Mouse (Mus musculus): ENCODE measurements around the gene Slc4a4. TPM values are rescaled to one million over a fixed set of nuclear protein-coding genes. Genes with fewer than 3 reads are reported as not detected.

The Slc4a4 gene
- polyA plus RNA-seq, 1 experiment from 2014 or later, result 26.1 TPM

- no peaks in the 10 kb centered on the region for H3K4me1 ChIP-seq (replicated peaks; ENCODE audit: insufficient read depth, low read length)
- TF ChIP-seq CTCF (IDR thresholded peaks at IDR 0.05; ENCODE audit: low read depth), result no peak
- WGBS, result 45% methylated on average over 5 of the region's 5 CpGs
- no peak overlapping the region for H3K9ac ChIP-seq (ENCODE audit: low read depth, low read length)
- no peaks in the 10 kb centered on the region for H3K27me3 ChIP-seq (ENCODE audit: insufficient read depth, low read length)
- H3K36me3 ChIP-seq (ENCODE audit: insufficient read depth, low read length), result no peaks in the 10 kb centered on the region
- H3K4me3 ChIP-seq (replicated peaks; ENCODE audit: low read depth, low read length), result no peak overlapping the region
- no peaks in the 10 kb centered on the region for H3K9me3 ChIP-seq (replicated peaks; ENCODE audit: low read length)
- DNase-seq (ENCODE audit: low spot score) (no peak), ATAC-seq (replicated peaks; ENCODE audit: low FRiP score, low read depth) (no peak)
- no peak overlapping the region for H3K27ac ChIP-seq
- H3K4me2 ChIP-seq (ENCODE audit: low read length), result no peak overlapping the region
Measured at GRCm38 (mm10) chr5:89043846-89044245, 157.2 kb downstream of the Slc4a4 start.

GRCm38 (mm10) chr5:89044801-89045200, 158.2 kb downstream of the Slc4a4 start:
- Histone ChIP-seq H3K9ac (ENCODE audit: low read depth, low read length) (no peak overlapping the region), H3K9me3 (replicated peaks; ENCODE audit: low read length) (no peaks in the 10 kb centered on the region), H3K27me3 (ENCODE audit: insufficient read depth, low read length) (no peaks in the 10 kb centered on the region), H3K4me1 (replicated peaks; ENCODE audit: insufficient read depth, low read length) (no peaks in the 10 kb centered on the region), H3K36me3 (ENCODE audit: insufficient read depth, low read length) (no peaks in the 10 kb centered on the region), H3K4me2 (ENCODE audit: low read length) (no peak overlapping the region), H3K27ac (no peak overlapping the region), H3K4me3 (replicated peaks; ENCODE audit: low read depth, low read length) (no peak overlapping the region)
- TF ChIP-seq CTCF (IDR thresholded peaks at IDR 0.05; ENCODE audit: low read depth), result no peak
- WGBS, result 82% methylated on average over 5 of the region's 5 CpGs
- no peak for DNase-seq (ENCODE audit: low spot score)
- ATAC-seq (replicated peaks; ENCODE audit: low FRiP score, low read depth), result no peak

GRCm38 (mm10) chr5:89051577-89051976, 165.0 kb downstream of the Slc4a4 start:
- H3K27me3 ChIP-seq (ENCODE audit: insufficient read depth, low read length), result no peaks in the 10 kb centered on the region
- no peak overlapping the region for H3K4me3 ChIP-seq (replicated peaks; ENCODE audit: low read depth, low read length)
- 81% methylated on average over 5 of the region's 5 CpGs for WGBS
- no peaks in the 10 kb centered on the region for H3K9me3 ChIP-seq (replicated peaks; ENCODE audit: low read length)
- DNase-seq (ENCODE audit: low spot score) (no peak), ATAC-seq (replicated peaks; ENCODE audit: low FRiP score, low read depth) (no peak)
- H3K4me1 ChIP-seq (replicated peaks; ENCODE audit: insufficient read depth, low read length), result no peaks in the 10 kb centered on the region
- H3K36me3 ChIP-seq (ENCODE audit: insufficient read depth, low read length), result no peaks in the 10 kb centered on the region
- no peak overlapping the region for H3K27ac ChIP-seq
- TF ChIP-seq CTCF (IDR thresholded peaks at IDR 0.05; ENCODE audit: low read depth), result no peak
- no peak overlapping the region for H3K4me2 ChIP-seq (ENCODE audit: low read length)
- H3K9ac ChIP-seq (ENCODE audit: low read depth, low read length), result no peak overlapping the region

GRCm38 (mm10) chr5:89052230-89052629, 165.6 kb downstream of the Slc4a4 start:
- no peak overlapping the region for H3K4me2 ChIP-seq (ENCODE audit: low read length)
- H3K36me3 ChIP-seq (ENCODE audit: insufficient read depth, low read length), result no peaks in the 10 kb centered on the region
- DNase-seq (ENCODE audit: low spot score) (no peak), ATAC-seq (replicated peaks; ENCODE audit: low FRiP score, low read depth) (no peak)
- no peak for TF ChIP-seq CTCF (IDR thresholded peaks at IDR 0.05; ENCODE audit: low read depth)
- no peaks in the 10 kb centered on the region for H3K9me3 ChIP-seq (replicated peaks; ENCODE audit: low read length)
- no peak overlapping the region for H3K4me3 ChIP-seq (replicated peaks; ENCODE audit: low read depth, low read length)
- H3K27me3 ChIP-seq (ENCODE audit: insufficient read depth, low read length), result no peaks in the 10 kb centered on the region
- 98% methylated on average over 5 of the region's 5 CpGs for WGBS
- H3K27ac ChIP-seq, result no peak overlapping the region
- H3K9ac ChIP-seq (ENCODE audit: low read depth, low read length), result no peak overlapping the region
- H3K4me1 ChIP-seq (replicated peaks; ENCODE audit: insufficient read depth, low read length), result no peaks in the 10 kb centered on the region

- no peak overlapping the region for H3K4me3 ChIP-seq (replicated peaks; ENCODE audit: low read depth, low read length)
- no peaks in the 10 kb centered on the region for H3K9me3 ChIP-seq (replicated peaks; ENCODE audit: low read length)
- no peak overlapping the region for H3K9ac ChIP-seq (ENCODE audit: low read depth, low read length)
- DNase-seq (ENCODE audit: low spot score), result no peak
- no peaks in the 10 kb centered on the region for H3K4me1 ChIP-seq (replicated peaks; ENCODE audit: insufficient read depth, low read length)
- no peaks in the 10 kb centered on the region for H3K27me3 ChIP-seq (ENCODE audit: insufficient read depth, low read length)
- H3K36me3 ChIP-seq (ENCODE audit: insufficient read depth, low read length), result no peaks in the 10 kb centered on the region
- no peak overlapping the region for H3K27ac ChIP-seq
- no peak for ATAC-seq (replicated peaks; ENCODE audit: low FRiP score, low read depth)
- 90% methylated on average over 3 of the region's 3 CpGs for WGBS
- no peak overlapping the region for H3K4me2 ChIP-seq (ENCODE audit: low read length)
- TF ChIP-seq CTCF (IDR thresholded peaks at IDR 0.05; ENCODE audit: low read depth), result no peak
Measured at GRCm38 (mm10) chr5:89055656-89056055, 169.0 kb downstream of the Slc4a4 start.

GRCm38 (mm10) chr5:89056370-89056769, 169.8 kb downstream of the Slc4a4 start:
- no peak for TF ChIP-seq CTCF (IDR thresholded peaks at IDR 0.05; ENCODE audit: low read depth)
- WGBS, result 92% methylated on average over 2 of the region's 2 CpGs
- H3K27me3 ChIP-seq (ENCODE audit: insufficient read depth, low read length), result no peaks in the 10 kb centered on the region
- H3K4me1 ChIP-seq (replicated peaks; ENCODE audit: insufficient read depth, low read length), result no peaks in the 10 kb centered on the region
- no peak overlapping the region for H3K4me3 ChIP-seq (replicated peaks; ENCODE audit: low read depth, low read length)
- H3K9me3 ChIP-seq (replicated peaks; ENCODE audit: low read length), result no peaks in the 10 kb centered on the region
- H3K27ac ChIP-seq, result no peak overlapping the region
- H3K9ac ChIP-seq (ENCODE audit: low read depth, low read length), result no peak overlapping the region
- no peak overlapping the region for H3K4me2 ChIP-seq (ENCODE audit: low read length)
- H3K36me3 ChIP-seq (ENCODE audit: insufficient read depth, low read length), result no peaks in the 10 kb centered on the region
- ATAC-seq (replicated peaks; ENCODE audit: low FRiP score, low read depth) (no peak), DNase-seq (ENCODE audit: low spot score) (no peak)

- Histone ChIP-seq H3K27me3 (ENCODE audit: insufficient read depth, low read length) (no peaks in the 10 kb centered on the region), H3K4me3 (replicated peaks; ENCODE audit: low read depth, low read length) (no peak overlapping the region), H3K27ac (no peak overlapping the region), H3K9ac (ENCODE audit: low read depth, low read length) (no peak overlapping the region), H3K9me3 (replicated peaks; ENCODE audit: low read length) (no peaks in the 10 kb centered on the region), H3K36me3 (ENCODE audit: insufficient read depth, low read length) (no peaks in the 10 kb centered on the region), H3K4me1 (replicated peaks; ENCODE audit: insufficient read depth, low read length) (no peaks in the 10 kb centered on the region), H3K4me2 (ENCODE audit: low read length) (no peak overlapping the region)
- ATAC-seq (replicated peaks; ENCODE audit: low FRiP score, low read depth), result no peak
- WGBS, result 66% methylated on average over 9 of the region's 9 CpGs
- no peak for TF ChIP-seq CTCF (IDR thresholded peaks at IDR 0.05; ENCODE audit: low read depth)
- DNase-seq (ENCODE audit: low spot score), result no peak
Measured at GRCm38 (mm10) chr5:89061097-89061496, 174.5 kb downstream of the Slc4a4 start.

Data from kidney, postnatal 0 days (tissue).